Mouse (Mus musculus): ENCODE data around the gene Baiap2. TPM values are rescaled to one million over a fixed set of nuclear protein-coding genes. Genes with fewer than 3 reads are reported as not detected.

Baiap2 gene
- total RNA-seq, 2 experiments from 2014 or later = 2.2 to 3.4 TPM

DNA sequence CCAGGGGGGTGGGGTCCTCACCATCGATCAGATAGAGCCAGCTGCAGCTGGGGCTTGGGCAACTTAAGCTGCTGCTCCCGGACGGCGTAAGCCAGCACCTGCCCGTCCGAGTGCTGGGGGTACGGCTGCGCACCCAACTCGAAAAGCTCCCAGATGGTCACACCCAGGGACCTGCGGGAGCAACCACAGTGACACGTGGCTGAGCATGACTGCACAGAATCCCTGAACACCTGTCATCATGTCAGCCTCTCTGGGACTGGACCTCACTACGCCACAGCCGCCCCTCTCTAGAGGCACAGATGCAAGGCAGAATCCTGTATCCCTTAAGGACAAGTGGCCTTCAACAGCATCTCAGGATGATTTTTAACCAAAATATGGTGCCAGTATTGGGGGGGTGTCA, 70.1 kb downstream of the Baiap2 start:
- no peak for DNase-seq

GRCm38 (mm10) chr11:120013174-120013711, 70.7 kb downstream of the Baiap2 start:
- peak; percentile 58 for DNase-seq

DNA sequence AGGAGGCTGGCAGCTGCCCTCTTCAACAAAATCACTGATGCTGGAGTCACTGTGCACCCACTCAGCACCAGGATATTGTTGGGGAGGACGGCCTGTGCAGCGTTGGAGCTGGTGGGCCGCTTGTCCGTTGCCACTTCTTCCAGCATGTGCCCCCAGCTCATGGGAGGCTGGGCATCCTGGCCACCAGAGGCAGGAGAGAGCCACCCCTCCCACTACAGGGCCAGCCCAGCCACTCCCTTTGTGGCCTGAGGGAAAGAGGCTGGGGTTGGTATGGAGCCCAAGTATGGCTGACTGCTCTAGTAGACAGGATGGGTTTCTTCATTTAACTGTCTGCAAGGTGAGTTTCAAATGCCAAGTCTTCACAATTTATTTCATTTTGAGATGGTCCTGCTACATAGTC, 72.2 kb downstream of the Baiap2 start:
- no peak for DNase-seq

DNA sequence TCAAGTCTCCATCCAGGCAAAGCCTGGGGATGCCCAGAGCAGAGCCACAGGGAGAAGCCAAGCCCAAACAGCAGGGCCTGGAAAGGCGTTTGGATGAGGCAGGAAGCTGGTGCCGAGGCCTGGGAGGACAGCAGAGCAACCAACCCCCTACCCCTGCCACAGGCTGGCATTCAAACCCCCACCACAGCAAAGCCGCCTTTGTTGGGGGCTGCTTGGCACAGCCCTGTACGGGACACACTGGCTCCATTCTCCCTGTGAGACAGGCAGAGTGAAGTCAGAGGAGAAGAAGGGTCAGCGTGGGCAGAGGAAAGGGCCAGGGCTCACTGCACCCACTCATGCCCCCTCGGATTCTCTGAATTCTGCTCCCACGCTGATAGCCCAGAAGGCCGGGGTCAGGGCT, 74.4 kb downstream of the Baiap2 start:
- no peak for DNase-seq

DNA sequence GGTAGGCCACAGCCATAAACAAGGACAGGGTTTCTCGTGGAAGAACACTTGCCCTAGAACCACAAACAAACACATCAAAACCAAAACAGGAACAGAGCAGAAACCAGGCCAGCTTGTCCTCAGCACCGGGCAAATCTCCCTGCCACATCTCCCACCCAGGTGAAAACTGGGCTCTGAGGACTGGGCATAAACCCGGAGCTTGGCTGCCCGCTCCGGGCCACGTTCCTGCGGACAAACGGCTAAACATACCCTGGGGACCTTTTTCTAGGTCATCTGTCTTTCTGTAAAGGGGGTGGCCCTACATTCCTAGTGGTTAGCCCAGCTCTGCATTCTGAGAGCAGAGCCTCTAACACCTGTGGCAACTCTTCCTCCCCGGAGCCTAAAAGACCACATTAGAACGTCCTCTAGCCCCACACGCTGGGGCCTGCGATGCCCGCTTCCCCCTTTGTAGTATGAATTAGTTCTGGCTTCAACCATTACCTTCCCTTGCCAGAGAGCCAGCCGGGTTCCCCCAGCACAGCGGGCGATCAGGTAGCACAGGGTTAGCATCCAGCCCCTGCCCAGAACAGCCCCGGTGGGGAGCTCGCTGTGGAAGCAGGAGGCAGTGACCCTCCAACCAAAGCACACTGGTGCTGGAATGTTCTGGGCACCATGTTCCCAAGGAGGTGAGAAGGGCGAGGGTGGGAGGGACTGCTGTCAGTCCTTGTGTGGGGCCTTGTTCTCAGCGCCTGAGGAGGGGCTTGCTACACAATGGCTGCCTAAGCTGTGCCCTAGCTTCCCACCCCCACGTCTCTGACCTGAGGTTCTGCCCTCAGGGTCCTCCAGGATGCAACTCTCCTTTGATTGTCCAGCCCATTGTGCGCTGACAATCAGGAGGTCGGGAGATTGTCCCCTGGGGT, 77.2 kb downstream of the Baiap2 start:
- no peak for DNase-seq

GRCm38 (mm10) chr11:120021367-120021766, 78.8 kb downstream of the Baiap2 start:
- no peak for DNase-seq

- no peak for DNase-seq
Observed at GRCm38 (mm10) chr11:120022216-120022615, 79.7 kb downstream of the Baiap2 start.

DNA sequence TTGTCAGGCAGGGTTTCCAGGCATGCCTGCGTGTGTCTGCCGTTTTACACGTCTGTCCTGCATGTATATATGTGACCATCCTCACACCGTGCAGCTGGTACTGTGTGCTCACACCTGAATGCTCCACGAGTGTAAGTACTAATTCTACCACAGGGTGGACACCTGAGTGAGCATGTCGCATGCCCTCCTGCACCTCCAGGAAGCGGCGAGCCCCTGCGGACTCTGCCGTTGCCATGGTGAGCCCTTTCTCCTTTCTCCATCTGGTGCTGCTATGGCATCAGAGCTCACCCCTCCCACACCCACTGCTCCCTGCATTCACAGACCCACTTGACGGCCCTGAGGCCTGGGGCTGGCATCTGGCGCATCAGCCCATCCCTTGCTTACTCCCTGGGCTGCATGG, 80.3 kb downstream of the Baiap2 start:
- no peak for DNase-seq

GRCm38 (mm10) chr11:120026941-120027340, 84.4 kb downstream of the Baiap2 start:
- no peak for DNase-seq

GRCm38 (mm10) chr11:120028319-120029092, 85.9 kb downstream of the Baiap2 start:
- DNase-seq = no peak

- DNase-seq = no peak
Observed at GRCm38 (mm10) chr11:120029431-120030144, 87.0 kb downstream of the Baiap2 start.

GRCm38 (mm10) chr11:120030145-120030901, 87.8 kb downstream of the Baiap2 start:
- no peak for DNase-seq

DNA sequence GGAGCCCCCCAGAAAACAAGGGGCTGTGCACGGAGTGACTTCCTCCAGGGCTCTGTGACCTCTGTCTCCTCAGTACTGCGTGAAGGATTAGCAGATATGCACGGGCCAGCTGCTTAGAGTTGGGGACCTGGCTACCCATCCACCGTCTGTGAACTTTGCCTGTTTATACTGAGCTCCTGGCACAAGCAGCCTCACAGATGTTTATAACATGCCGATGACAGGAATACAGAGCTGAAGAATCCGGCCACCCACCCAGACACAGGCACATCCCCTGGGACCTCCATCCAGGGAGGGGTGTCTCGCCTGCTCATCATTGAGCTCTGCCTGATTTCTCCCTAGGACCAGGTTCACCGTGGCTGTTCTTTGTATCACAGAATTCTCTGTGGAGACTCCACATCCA, 89.5 kb downstream of the Baiap2 start:
- DNase-seq = no peak

DNA sequence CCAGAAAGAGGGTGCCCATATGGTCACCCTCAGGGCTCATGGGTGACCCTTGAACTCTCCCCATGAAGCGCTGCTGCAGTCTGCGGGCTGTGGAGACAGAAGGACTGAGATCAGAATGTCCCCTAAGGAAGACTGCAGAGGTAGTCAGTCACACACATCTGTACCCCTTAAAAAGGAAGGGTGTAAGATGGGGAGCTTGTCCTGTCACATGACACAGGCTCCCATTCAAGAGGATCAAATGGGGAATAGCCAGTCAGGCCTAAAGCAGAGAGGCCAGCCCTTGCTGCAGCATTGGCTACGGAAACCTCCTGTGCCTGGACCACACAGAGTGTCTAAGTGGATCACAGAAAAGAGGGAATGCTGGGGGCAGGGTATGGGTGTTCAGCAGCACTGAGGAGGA, 90.9 kb downstream of the Baiap2 start:
- DNase-seq = no peak

- DNase-seq = no peak
Observed at GRCm38 (mm10) chr11:120034306-120034705, 91.7 kb downstream of the Baiap2 start.

- DNase-seq = no peak
Observed at GRCm38 (mm10) chr11:120034762-120035161, 92.2 kb downstream of the Baiap2 start.

GRCm38 (mm10) chr11:120039581-120039980, 97.0 kb downstream of the Baiap2 start:
- DNase-seq = no peak

- DNase-seq = no peak
Observed at GRCm38 (mm10) chr11:120040440-120040839, 97.9 kb downstream of the Baiap2 start.

DNA sequence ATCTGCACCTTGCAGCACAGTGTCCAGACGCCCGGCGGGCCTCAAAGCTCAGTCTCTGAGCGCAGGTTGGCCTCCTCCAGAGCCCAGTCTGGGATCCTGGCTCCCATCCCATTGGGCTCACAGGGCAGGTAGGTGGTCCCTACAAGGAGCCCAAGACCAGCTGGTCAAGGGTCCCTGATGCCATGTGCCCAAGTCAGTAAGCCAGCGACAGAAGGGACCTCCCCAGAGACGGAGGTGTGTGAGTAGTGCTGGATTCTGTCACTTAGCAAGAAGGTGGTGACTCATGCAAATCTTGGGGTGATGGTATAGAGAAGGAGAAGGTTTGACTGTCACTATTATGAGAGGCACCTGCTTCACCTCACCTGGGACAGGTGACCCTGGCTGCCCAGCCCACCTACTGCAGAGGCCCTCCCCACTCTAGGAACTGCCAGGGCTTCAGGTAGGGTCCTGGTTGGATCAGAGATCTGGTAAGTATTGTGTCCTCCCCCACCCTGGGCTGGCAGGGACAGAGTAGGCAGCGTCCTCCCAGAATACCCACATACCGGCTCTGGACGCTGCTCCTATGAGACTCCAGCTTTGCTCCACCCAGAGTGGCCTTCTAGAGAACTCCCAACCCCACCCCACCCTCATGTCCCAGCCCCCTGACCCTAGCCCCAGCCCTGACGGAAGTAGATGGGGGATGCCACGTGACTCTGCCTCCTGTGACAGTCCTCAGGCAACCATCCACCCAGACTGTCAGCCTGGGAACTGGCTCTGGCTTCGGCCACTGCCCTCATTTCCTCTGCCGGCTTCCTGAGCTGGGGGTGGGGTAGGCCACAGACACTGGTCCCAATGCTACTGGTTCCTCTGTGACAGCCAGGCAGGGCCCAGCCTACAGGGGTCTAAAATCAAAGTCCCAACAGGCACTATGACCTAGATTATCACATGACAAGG, 98.9 kb downstream of the Baiap2 start:
- DNase-seq = peak; percentile 78

- no peak for DNase-seq
Observed at GRCm38 (mm10) chr11:120042141-120042838, 99.7 kb downstream of the Baiap2 start.

Data from gastrocnemius, postnatal 25 days (tissue).